Mouse (Mus musculus): Measurements from ENCODE around the gene Wwc1.

Wwc1 gene

DNA sequence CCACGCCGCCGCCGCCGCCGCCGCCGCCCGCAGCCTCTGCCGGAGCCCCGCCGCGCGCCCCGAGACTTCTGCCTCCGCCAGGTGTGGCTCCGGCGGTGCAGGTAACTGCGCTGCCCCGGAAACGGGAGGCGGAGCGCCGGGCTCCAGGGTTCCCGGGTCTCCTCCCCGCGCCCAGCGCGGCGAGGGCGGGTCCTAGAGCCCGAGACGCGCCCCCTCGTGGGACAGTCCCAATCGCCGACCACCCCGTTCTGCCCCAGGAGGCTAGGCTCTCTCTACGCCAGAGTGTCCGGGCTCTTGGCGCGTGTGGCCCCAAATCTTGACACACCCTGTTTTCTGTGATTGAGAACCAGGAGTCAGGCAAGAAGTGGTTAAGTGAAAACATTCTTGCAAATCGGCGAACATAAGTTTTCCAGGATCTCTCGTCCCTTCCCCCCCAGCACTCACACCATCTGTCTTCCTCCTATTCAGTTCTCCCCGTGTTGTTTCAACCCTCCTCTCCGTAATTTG, at the start of gene Wwc1:
Gene Wwc1, minus strand, starts transcription at position 117 of the 507 bp plus-strand sequence.
- peak; percentile 14 for DNase-seq (ENCODE audit: low read depth)

DNA sequence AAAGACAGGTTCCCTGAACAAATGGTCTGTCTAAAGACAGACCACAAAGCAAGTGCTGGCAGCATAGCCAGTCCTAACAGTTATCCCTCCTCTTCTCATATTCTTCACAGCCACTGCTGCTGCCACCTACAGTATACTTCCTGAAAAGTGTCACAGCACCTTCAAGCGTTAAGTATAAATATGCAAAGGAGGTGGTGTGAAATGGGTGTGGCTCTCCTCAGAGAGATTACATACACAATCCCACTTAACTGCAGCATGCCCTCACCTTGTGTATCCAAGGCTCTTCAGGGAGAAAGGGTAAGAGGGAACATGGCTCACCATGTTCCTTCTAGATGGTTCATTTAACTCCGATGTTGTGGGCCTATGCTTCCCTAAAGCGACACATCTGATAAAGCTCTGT, 39.7 kb upstream of the Wwc1 start:
- no peak for DNase-seq (ENCODE audit: low read depth)

DNA sequence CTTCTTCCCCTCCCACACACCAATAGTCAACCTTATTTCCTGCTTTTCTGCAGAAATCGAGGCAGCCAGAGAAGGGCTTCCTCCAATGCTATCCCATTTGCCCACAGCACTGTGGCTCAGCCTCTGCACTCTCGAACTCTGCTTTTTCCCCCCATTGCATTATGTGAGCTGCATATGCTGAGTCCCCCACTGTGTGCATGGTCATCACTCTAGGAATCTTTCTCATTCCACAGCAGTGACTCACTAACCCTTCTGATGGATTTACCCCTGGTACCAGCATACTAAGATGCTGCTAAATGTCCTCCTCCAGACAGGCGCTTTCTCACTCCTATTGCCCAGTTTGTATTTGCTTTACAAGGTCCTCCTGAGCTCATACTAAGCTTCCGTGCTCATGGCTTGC, 32.9 kb upstream of the Wwc1 start:
- no peak for DNase-seq (ENCODE audit: low read depth)

DNA sequence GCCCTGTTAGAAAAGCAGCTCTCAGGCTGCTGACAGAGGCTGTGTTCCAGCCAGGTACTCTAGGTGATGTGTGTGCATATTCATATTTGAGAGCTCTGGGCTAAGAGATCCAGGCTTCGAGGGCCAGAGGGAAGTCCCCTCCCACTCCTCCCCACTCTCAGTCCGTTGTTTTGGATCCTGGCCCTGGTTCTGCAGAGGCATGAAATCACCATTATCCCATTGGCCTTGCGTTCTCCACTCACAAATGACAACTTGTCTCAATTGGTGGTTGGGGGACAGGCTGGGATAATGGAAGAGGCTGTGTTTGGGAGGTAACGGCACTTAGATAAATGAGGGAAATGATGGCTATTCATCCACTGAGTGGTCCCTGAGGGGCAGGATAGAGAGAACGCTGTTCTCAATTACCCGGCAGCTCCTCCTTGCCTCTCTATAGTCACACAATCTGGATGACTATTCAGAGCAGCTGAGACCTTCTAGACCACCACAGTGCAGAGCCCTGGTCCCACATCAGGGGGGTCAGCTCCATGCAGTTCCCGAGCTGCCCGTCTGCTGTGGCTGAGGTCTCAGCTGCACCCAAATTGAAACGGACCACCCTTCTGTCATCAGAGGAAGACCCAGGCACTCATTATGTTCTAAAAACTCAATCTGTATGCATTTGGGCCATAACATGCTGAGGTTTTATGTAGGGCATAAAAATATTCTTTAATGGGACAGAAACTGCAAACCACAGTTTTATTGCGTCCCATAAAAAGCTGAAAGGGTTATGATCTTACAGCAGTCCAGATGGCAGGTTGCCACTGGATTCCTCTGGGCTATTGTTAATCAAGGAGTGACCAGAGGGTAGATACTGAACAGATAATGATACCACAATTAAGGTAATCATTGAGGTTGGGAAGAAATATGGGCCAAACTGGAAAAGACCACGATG, 29.2 kb upstream of the Wwc1 start:
- DNase-seq (ENCODE audit: low read depth), result no peak

DNA sequence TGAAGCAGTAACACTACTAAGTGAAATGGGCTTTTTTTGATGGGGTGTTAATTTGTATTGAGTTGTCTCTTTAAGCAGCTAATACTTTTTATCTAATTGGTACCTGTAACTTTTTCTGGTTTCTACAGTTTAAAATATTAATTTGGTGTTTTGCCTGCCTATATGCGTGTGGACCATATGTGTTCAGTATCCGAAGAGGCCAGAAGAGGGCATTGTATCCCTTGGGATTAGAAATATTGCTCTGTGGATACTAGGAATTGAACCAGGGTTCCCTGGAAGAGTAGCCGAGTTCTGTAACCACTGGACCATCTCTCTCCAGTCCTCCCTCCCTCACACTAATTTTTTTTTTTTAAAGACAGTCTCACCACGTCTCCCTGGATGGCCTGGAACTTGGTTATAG, 22.6 kb upstream of the Wwc1 start:
- DNase-seq (ENCODE audit: low read depth), result no peak

DNA sequence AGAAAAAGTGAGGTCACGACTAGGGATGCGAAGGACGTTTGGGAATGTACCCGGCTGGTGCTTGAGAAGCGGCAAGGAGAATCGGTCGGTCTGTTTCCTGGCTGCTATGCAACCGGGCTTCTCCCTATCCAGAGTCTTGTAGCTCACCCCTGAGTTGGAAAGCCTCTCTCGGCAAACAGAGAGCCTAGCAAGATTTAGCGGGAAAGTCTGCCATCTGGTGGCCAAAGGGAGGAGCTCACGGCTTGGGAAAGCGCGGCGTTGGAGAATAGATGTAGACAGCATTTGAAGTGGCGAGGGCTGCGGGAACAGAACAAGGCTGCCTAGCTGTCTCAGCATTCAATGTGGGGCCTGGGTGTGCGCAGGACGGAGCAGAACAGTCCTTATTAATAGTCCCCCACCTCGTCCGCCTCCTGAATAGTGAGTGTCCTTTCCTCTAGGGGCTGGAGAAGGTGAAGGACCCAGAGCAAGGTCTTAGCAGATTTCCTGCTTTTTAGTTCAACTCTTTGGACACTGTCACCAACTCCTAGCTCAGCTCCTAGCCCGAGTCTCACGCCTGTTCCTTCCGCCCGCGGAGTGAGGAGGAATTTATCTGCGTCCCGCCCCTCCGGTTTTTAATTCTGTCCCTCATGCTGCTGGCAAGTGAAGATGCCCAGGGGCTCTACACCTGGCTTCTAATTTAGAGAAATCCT, 21.1 kb upstream of the Wwc1 start:
- peak; percentile 76 for DNase-seq (ENCODE audit: low read depth)

DNA sequence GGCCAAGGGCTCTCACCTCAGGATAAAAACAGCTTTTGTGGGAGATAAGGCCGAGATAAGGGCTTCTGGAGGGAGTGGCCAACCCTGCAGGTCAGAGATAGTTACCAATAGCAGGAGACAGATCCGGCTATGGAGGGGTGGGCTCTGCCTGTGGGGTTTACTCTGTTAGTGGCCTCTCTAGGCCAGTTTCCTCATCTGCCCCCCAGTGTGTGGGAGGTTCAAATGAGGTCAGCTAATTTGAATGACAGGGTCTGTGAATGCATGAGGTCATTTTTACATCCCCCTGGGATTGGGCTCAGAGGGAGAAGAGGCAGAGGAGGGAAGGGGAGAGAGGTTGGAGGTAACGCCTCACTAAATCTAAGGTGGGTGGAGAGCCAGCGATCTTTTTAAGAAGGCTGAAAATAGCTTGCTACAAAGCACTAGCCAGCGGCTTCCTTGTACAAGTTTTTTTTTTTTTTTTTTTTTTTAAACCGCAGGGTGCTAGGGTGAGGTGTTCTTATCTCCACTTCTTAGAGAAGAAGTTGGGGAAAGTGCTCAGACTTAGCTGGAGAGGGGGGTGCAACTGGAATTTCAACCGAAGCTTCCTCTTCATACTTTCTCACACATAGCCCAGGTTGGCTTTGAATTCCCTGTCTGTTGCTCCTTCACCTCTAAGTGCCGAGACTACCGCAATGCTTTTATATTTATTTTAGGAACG, 20.4 kb upstream of the Wwc1 start:
- DNase-seq (ENCODE audit: low read depth), result no peak

DNA sequence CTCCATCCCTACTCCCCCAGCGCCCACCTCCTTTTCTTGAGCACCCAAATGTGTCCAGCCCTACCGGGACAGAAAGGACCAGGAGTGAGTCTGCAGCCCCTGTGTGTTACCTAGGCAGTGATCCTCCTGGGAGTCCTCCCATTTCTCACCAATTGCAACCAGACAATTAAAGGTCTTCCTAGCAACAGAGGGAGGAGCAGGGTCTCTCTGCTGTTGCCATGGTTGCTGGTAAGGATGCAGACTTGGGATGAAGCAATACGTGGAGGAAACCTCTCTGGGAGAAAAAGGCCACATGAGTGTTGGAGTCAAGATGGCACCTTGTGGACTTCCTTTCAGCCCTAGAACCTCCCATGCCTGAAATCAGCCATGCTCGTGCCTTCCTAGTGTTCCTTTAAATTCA, 19.7 kb upstream of the Wwc1 start:
- no peak for DNase-seq (ENCODE audit: low read depth)

DNA sequence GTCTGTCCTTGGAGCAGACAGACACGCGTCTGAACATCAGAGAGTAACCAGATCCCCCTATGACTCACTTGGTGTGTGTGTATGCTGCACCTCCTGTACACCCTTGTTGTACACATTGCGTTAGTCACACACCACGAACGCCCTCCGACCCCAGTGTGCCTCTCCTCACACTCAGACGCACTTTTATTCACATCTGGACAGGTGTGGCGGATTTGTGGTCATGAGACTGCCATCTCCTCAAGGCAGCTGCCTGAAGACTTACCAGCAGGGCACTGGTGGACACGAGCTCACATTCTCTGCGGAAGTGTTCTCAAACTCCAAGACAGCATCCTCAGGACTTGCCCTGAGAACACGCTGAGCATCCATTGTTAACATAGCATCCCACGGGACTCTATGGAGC, 17.7 kb upstream of the Wwc1 start:
- no peak for DNase-seq (ENCODE audit: low read depth)

DNA sequence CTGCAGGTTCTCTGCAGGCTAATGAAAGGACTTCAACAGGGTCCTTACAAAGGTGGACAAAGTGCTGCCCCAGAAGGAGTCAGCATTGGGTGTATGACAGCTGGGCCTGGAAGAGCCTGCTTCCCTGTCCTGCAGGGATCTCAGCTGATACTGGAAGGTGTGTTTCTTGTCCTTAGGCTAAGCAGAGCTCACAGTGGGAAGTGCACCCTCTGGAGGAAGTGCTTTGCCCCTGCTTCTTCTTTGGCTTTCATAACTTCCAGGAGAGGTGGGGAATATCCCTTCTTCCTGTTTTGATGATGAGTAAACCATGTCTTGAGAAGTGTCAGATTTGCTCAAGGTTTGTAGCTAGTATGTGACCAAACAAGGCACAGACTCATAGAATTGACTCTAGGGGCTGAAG, 15.0 kb upstream of the Wwc1 start:
- DNase-seq (ENCODE audit: low read depth), result no peak

DNA sequence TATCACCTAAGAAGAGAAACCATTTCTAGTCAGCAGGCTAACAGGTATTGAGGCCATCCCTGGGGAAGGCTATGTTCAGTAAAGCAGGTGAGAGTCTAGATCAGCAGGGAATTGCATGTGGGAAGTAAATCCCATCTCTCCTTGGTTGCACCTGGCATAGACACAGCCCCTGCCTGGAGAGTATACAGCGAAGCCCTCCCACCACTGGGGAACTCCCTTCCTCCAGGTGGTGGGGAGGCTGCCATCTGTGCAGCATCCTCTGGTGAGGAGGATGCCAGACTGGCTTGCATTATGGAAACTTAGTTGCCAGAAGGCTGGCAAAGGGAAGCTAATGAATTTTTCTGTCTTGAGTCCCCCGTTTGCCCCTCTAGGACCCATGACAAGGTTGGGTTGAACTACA, 11.5 kb upstream of the Wwc1 start:
- no peak for DNase-seq (ENCODE audit: low read depth)

DNA sequence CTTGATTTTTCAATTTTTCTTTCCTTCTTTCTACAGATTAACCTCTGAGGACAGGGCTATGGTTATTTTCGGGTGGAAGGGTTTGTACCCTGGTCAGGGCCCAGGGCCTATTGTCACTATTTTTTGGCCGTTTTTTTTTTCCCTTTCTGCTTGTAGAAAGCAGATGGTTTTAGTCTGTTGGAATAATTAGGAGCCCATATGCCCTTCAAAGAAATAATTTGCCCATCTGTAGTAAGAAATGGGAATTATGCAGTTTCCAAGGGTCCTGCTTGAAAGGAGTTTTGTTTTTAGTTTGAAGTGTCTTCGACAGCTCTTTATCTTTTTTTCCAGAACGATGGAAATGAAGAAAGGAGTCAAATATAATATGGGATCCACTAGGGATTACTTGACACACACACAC, 9.6 kb upstream of the Wwc1 start:
- DNase-seq (ENCODE audit: low read depth), result no peak

DNA sequence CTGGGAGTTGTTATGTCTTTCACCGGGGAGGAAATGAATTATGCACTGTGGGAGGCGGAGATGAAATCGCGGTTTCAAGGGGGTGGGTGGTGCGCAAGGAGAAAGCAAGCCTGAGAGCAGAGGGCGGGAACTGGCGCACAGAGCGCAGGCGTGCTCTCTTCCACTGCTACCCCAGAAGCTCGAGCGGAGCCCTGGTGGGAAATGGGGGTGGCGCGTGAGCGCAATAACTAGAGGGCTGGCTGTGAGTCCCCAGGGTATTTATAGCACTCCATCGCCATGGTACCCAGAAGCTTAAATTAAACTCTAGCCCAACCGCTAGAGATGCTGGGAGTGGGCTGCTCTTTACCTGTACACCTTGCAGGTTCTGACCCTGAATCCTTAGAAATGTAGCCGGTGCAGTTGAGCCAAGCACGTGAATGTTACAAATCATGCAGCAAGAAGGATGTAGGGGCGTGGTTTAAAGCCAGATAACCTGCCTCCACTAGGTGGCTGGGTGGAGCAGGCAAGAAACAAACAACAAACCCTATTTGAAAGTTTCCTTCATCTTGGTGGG, 5.6 kb upstream of the Wwc1 start:
- peak; percentile 56 for DNase-seq (ENCODE audit: low read depth)

DNA sequence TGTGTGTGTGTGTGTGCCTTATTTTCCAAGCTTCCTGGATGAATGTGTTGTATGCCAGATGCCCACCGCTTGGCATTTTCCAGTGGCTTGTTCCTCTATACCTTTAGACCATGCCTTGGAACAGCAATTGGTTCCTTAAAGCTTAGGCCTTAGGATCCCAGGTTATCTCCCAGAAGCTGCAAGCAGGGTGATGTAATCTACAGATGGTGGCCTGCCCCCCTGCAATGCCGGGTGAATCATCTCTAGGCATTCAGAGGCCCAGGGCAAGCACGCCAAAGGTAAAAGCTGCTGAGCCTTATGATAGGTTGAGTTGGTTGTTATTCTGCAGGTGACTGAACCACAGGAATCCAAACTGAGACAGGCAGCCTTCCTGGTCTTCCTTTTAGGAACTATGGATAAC, 2.4 kb upstream of the Wwc1 start:
- DNase-seq (ENCODE audit: low read depth), result no peak

DNA sequence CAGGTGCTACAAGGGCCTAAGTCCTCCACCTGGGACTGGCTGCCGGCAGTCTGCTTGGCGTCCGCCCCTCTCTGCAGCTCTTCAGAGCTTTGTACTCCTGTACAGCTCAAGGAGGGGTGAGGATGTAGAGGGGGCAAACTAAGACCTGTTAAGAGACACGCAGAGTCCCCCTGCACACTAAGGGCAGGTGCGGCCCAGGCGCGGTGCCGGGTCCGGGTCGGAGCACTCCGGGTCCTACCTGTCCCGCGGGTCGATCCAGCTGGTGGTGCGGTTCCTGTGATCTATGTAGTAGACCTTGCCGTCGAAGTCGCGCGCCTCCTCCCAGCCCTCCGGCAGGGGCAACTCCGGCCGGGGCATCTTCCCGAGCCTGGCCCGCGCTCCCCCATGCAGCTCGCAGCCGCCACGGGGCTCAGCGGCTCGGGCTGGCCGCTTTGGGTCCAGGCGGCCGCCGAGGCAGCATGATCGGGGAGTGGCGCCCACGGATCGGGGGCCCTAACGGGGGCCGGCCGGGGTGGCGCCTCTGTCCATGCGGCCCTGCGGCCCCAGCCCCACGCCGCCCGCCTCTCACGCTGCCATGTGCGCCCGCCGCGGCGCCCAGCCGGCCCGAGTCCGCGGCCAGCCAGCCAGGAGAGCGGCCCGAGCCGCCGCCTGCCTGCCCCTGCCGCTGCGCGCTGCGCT, 455 bp downstream of the Wwc1 start:
- DNase-seq (ENCODE audit: low read depth), result no peak

DNA sequence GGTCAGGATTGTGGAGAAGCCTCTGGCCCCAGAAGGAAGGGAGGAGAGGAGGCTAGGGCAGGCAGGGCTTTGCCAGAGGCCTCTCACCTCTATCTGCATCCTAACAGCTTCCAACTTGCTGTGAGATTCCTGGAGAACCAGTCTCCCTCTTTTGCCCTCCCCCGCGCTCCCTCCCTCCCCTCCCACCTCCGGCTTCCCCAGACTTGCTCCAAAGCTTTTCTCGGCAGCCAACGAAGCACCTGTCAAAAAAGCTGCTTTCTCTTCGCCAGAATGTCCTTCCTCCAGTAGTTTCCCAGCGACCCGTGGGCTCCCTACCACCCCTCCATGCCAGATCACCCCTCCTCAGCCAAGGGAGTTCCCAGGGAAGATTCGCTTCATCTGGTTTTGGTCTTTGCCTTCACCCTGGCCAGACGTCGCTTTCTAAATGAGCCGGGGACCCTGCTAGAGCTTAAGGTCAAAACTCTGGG, 1.0 kb downstream of the Wwc1 start:
- DNase-seq (ENCODE audit: low read depth), result no peak

DNA sequence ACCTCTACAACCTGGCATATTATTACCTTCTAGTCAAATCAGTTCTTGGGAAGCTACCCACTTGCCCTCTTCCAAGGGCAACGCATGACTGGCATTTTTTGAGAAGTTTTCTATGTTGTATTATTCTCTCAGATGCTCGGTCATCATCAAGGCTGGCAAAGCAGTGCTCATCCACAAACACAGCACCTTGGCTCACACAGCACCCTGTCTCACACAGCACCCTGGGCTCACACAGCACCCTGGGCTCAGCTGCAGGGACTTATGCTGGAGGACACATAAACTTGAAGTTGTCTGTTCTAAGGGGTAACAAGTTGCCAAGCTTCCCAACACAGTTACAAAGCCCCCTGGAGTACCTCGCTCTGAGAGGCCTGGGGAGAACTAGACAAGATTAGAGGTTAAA, 2.5 kb downstream of the Wwc1 start:
- DNase-seq (ENCODE audit: low read depth), result no peak

DNA sequence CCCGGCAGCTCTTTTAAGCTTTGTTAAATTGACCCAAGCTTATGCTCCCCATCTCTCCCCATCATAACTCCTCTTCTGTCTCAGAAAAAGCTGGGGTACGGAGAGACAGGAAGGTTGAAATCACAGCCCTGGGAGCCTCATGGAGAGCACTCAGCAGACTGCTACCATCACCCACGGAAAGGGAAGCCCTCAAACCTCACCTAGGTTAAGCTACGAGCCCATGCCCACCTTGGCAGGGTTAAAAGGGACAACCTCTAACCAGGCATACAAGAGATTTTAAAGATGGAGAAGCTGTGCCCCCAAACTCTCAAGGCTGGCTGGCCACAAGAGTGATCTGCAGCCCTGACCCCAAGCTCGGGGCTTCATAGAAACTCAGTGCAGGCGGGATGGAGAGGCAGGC, 3.2 kb downstream of the Wwc1 start:
- DNase-seq (ENCODE audit: low read depth), result no peak

DNA sequence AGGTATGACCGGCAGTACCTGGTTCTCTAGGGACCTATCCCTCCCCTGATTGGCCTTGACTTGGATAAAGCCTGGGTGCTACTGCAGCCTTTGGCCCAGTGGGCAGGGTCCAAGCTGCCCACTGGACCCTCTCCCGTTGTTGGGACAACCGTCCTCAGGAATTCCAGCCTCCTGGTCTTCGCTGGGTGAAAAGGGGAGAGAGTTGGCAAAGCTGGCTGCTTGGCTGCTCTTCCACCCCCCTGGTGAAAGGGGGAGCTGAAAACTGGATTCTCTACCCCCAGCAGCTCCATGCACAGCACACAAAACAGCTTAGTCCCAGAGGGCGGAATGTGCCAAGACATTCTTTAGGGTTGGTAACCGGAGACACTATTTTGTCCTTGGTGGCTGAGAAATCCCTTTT, 3.8 kb downstream of the Wwc1 start:
- DNase-seq (ENCODE audit: low read depth), result no peak

DNA sequence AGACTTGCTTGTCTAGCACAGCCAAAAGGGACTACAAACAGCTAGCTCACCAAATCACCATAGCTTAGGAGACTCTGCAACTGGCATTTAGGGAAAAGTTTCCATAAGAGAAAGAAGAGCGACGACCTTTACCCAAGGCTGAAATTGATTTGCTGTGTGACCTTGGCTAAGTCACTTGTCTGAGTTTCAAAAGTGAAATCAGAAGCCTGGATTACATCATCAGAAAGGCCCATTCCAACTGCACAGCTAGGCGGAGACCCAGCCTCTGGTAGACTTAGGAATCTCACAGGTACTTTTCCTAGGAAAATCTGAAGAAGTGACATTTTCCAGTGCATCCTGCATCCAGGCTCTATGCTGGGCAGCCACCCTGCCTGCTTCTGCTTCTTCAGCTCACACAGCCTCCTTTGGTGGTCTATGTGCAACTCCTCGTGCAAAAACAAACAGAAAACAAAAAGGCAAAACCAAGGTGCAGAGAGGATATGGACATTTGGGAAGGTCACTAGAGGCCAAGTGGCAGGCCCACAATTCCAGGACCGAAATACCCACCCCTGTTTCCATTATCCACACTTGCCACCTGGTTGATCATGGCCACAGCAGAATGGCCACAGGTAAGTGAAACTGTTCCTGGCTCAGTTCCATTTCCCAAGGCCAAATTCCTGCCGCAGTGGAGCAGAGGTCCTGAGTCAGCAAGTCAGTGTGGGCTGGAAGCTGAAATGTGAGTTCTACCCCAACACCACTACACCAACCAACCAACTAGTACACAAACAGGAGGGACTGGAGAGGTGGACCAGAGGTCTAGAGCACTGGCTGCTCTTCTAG, 5.5 kb downstream of the Wwc1 start:
- no peak for DNase-seq (ENCODE audit: low read depth)

DNA sequence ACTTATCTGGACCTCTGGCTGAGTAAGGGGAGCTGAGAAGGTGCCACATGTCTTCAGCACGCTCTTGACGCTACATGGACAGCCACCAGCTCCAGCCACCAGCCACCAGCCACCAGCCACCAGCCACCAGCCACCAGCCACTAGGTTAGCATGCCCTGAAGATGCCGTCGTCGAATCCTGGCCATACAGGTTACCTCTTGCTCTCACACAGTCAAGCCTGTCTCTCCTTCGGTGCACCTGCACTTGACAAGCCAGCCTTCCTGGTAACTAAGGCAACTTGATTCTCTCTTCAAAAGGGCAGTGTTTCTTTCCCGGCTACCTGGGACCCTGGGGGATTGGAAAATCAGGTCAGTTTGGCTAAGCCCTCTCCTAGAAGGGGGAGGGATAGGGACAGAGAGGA, 7.2 kb downstream of the Wwc1 start:
- DNase-seq (ENCODE audit: low read depth), result no peak
